Mouse (Mus musculus): ENCODE measurements around the gene Jarid2. TPM values are rescaled to one million over a fixed set of nuclear protein-coding genes. Genes with fewer than 3 reads are reported as not detected.

Jarid2 gene
- polyA plus RNA-seq, 1 experiment: 35.9 TPM

- H3K27ac ChIP-seq (ENCODE audit: insufficient read depth, low read length): no peak overlapping the region
- DNase-seq: peak in 1 of 2 experiments; percentile 21
- H3K4me1 ChIP-seq (ENCODE audit: control insufficient read depth, insufficient read depth, low read length): peaks cover 15% of the 10 kb centered on the region; the same call in 1 of the 2 replicates
- no peak overlapping the region for H3K4me3 ChIP-seq (replicated peaks; ENCODE audit: insufficient read depth, low read depth, low read length)
- no peaks in the 10 kb centered on the region for H3K27me3 ChIP-seq (ENCODE audit: control insufficient read depth, insufficient read depth, low read length)
- TF ChIP-seq POLR2A (IDR thresholded peaks at IDR 0.05; ENCODE audit: borderline replicate concordance, insufficient read depth, low read length): no peak
- TF ChIP-seq CTCF (IDR thresholded peaks at IDR 0.05; ENCODE audit: borderline replicate concordance, insufficient read depth, low read depth, low read length): no peak
- WGBS: 35% methylated on average over 1 of the region's 1 CpGs
These were observed 8.0 kb downstream of the Jarid2 start for GRCm38 (mm10) chr13:44737297-44737696.

- no peak for DNase-seq
- Histone ChIP-seq H3K27me3 (ENCODE audit: control insufficient read depth, insufficient read depth, low read length) (no peaks in the 10 kb centered on the region), H3K4me3 (replicated peaks; ENCODE audit: insufficient read depth, low read depth, low read length) (no peak overlapping the region), H3K4me1 (ENCODE audit: control insufficient read depth, insufficient read depth, low read length) (peaks cover 22% of the 10 kb centered on the region), H3K27ac (ENCODE audit: insufficient read depth, low read length) (no peak overlapping the region)
- TF ChIP-seq POLR2A (IDR thresholded peaks at IDR 0.05; ENCODE audit: borderline replicate concordance, insufficient read depth, low read length): no peak
- TF ChIP-seq CTCF (IDR thresholded peaks at IDR 0.05; ENCODE audit: borderline replicate concordance, insufficient read depth, low read depth, low read length): no peak
- 46% methylated on average over 3 of the region's 3 CpGs for WGBS
These were observed 22.5 kb downstream of the Jarid2 start for GRCm38 (mm10) chr13:44751780-44752179.

GRCm38 (mm10) chr13:44753206-44753605 is 23.9 kb downstream of the Jarid2 start:
- TF ChIP-seq POLR2A (IDR thresholded peaks at IDR 0.05; ENCODE audit: borderline replicate concordance, insufficient read depth, low read length) (no peak), CTCF (IDR thresholded peaks at IDR 0.05; ENCODE audit: borderline replicate concordance, insufficient read depth, low read depth, low read length) (no peak)

GRCm38 (mm10) chr13:44755434-44755833 is 26.2 kb downstream of the Jarid2 start:
- 10% methylated on average over 5 of the region's 5 CpGs for WGBS

More at GRCm38 (mm10) chr13:44753206-44753605, 23.9 kb downstream of the Jarid2 start:
- H3K4me3 ChIP-seq (replicated peaks; ENCODE audit: insufficient read depth, low read depth, low read length): no peak overlapping the region
- no peak overlapping the region for H3K27ac ChIP-seq (ENCODE audit: insufficient read depth, low read length)
- peaks cover 22% of the 10 kb centered on the region for H3K4me1 ChIP-seq (ENCODE audit: control insufficient read depth, insufficient read depth, low read length)
- H3K27me3 ChIP-seq (ENCODE audit: control insufficient read depth, insufficient read depth, low read length): no peaks in the 10 kb centered on the region
- WGBS: 71% methylated on average over 2 of the region's 2 CpGs
- DNase-seq: no peak

GRCm38 (mm10) chr13:44758750-44759149 is 29.5 kb downstream of the Jarid2 start:
- no peak overlapping the region for H3K27ac ChIP-seq (ENCODE audit: insufficient read depth, low read length)
- no peaks in the 10 kb centered on the region for H3K27me3 ChIP-seq (ENCODE audit: control insufficient read depth, insufficient read depth, low read length)
- DNase-seq: peak; percentile 44 to 60
- no peak overlapping the region for H3K4me3 ChIP-seq (replicated peaks; ENCODE audit: insufficient read depth, low read depth, low read length)
- H3K4me1 ChIP-seq (ENCODE audit: control insufficient read depth, insufficient read depth, low read length): peaks cover 21% of the 10 kb centered on the region
- WGBS: 50% methylated on average over 1 of the region's 1 CpGs
- TF ChIP-seq CTCF (IDR thresholded peaks at IDR 0.05; ENCODE audit: borderline replicate concordance, insufficient read depth, low read depth, low read length) (peak; percentile 74), POLR2A (IDR thresholded peaks at IDR 0.05; ENCODE audit: borderline replicate concordance, insufficient read depth, low read length) (no peak)

More at GRCm38 (mm10) chr13:44755434-44755833, 26.2 kb downstream of the Jarid2 start:
- Histone ChIP-seq H3K27me3 (ENCODE audit: control insufficient read depth, insufficient read depth, low read length) (no peaks in the 10 kb centered on the region), H3K4me1 (ENCODE audit: control insufficient read depth, insufficient read depth, low read length) (peaks cover 21% of the 10 kb centered on the region), H3K4me3 (replicated peaks; ENCODE audit: insufficient read depth, low read depth, low read length) (no peak overlapping the region), H3K27ac (ENCODE audit: insufficient read depth, low read length) (no peak overlapping the region; the same call in 1 of the 2 replicates)
- DNase-seq: peak in 1 of 2 experiments; percentile 23
- TF ChIP-seq POLR2A (IDR thresholded peaks at IDR 0.05; ENCODE audit: borderline replicate concordance, insufficient read depth, low read length) (no peak), CTCF (IDR thresholded peaks at IDR 0.05; ENCODE audit: borderline replicate concordance, insufficient read depth, low read depth, low read length) (no peak)

GRCm38 (mm10) chr13:44760761-44761160 is 31.5 kb downstream of the Jarid2 start:
- Histone ChIP-seq H3K27me3 (ENCODE audit: control insufficient read depth, insufficient read depth, low read length) (no peaks in the 10 kb centered on the region), H3K4me1 (ENCODE audit: control insufficient read depth, insufficient read depth, low read length) (peaks cover 11% of the 10 kb centered on the region), H3K4me3 (replicated peaks; ENCODE audit: insufficient read depth, low read depth, low read length) (no peak overlapping the region), H3K27ac (ENCODE audit: insufficient read depth, low read length) (no peak overlapping the region)
- DNase-seq: no peak
- TF ChIP-seq CTCF (IDR thresholded peaks at IDR 0.05; ENCODE audit: borderline replicate concordance, insufficient read depth, low read depth, low read length) (no peak), POLR2A (IDR thresholded peaks at IDR 0.05; ENCODE audit: borderline replicate concordance, insufficient read depth, low read length) (no peak)
- WGBS: 84% methylated on average over 1 of the region's 1 CpGs

GRCm38 (mm10) chr13:44763068-44763467 is 33.8 kb downstream of the Jarid2 start:
- no peak overlapping the region for H3K27ac ChIP-seq (ENCODE audit: insufficient read depth, low read length)
- H3K4me3 ChIP-seq (replicated peaks; ENCODE audit: insufficient read depth, low read depth, low read length): no peak overlapping the region
- 46% methylated on average over 3 of the region's 3 CpGs for WGBS
- DNase-seq: no peak
- no peaks in the 10 kb centered on the region for H3K27me3 ChIP-seq (ENCODE audit: control insufficient read depth, insufficient read depth, low read length)
- H3K4me1 ChIP-seq (ENCODE audit: control insufficient read depth, insufficient read depth, low read length): peaks cover 16% of the 10 kb centered on the region
- TF ChIP-seq CTCF (IDR thresholded peaks at IDR 0.05; ENCODE audit: borderline replicate concordance, insufficient read depth, low read depth, low read length) (no peak), POLR2A (IDR thresholded peaks at IDR 0.05; ENCODE audit: borderline replicate concordance, insufficient read depth, low read length) (no peak)

- Histone ChIP-seq H3K4me3 (replicated peaks; ENCODE audit: insufficient read depth, low read depth, low read length) (no peak overlapping the region), H3K4me1 (ENCODE audit: control insufficient read depth, insufficient read depth, low read length) (peaks cover 10% of the 10 kb centered on the region), H3K27ac (ENCODE audit: insufficient read depth, low read length) (no peak overlapping the region), H3K27me3 (ENCODE audit: control insufficient read depth, insufficient read depth, low read length) (no peaks in the 10 kb centered on the region)
- WGBS: 71% methylated on average over 6 of the region's 6 CpGs
- no peak for TF ChIP-seq POLR2A (IDR thresholded peaks at IDR 0.05; ENCODE audit: borderline replicate concordance, insufficient read depth, low read length)
- no peak for DNase-seq
These were observed 38.5 kb downstream of the Jarid2 start for GRCm38 (mm10) chr13:44767751-44768150.

Data from cerebellum, adult 2 months (tissue).